Mouse (Mus musculus): ENCODE results near the gene Pnpla8. TPM values are rescaled to one million over a fixed set of nuclear protein-coding genes. Genes with fewer than 3 reads are reported as not detected.

The Pnpla8 gene
- polyA plus RNA-seq, 1 experiment from 2014 or later = 53.5 TPM

GRCm38 (mm10) chr12:44304869-44305268 is 83.7 kb downstream of the Pnpla8 start:
- Histone ChIP-seq H3K9me3 (ENCODE audit: control insufficient read depth, low read length) (no peaks in the 10 kb centered on the region), H3K9ac (ENCODE audit: low read length) (no peak overlapping the region), H3K36me3 (ENCODE audit: control insufficient read depth, insufficient read depth, low read length) (peaks cover 8% of the 10 kb centered on the region), H3K4me3 (ENCODE audit: low read depth, low read length) (no peak overlapping the region), H3K4me1 (replicated peaks; ENCODE audit: control insufficient read depth, insufficient read depth) (no peaks in the 10 kb centered on the region), H3K27ac (replicated peaks) (no peak overlapping the region), H3K27me3 (ENCODE audit: control insufficient read depth, insufficient read depth, low read length) (no peaks in the 10 kb centered on the region), H3K4me2 (replicated peaks; ENCODE audit: low read depth) (no peak overlapping the region)
- TF ChIP-seq EP300 (optimal IDR thresholded peaks at IDR 0.05) (no peak), CTCF (IDR thresholded peaks at IDR 0.05; ENCODE audit: low read depth) (no peak)
- WGBS = 78% methylated on average over 5 of the region's 5 CpGs
- DNase-seq (ENCODE audit: low spot score) (no peak), ATAC-seq (ENCODE audit: low FRiP score, low TSS enrichment) (no peak)

GRCm38 (mm10) chr12:44308221-44308620 is 87.1 kb downstream of the Pnpla8 start:
- Histone ChIP-seq H3K9me3 (ENCODE audit: control insufficient read depth, low read length) (no peaks in the 10 kb centered on the region), H3K4me1 (replicated peaks; ENCODE audit: control insufficient read depth, insufficient read depth) (no peaks in the 10 kb centered on the region), H3K4me3 (ENCODE audit: low read depth, low read length) (no peak overlapping the region), H3K4me2 (replicated peaks; ENCODE audit: low read depth) (no peak overlapping the region), H3K36me3 (ENCODE audit: control insufficient read depth, insufficient read depth, low read length) (peaks cover 8% of the 10 kb centered on the region), H3K27me3 (ENCODE audit: control insufficient read depth, insufficient read depth, low read length) (no peaks in the 10 kb centered on the region), H3K27ac (replicated peaks) (no peak overlapping the region), H3K9ac (ENCODE audit: low read length) (no peak overlapping the region)
- WGBS = 86% methylated on average over 3 of the region's 3 CpGs
- no peak for DNase-seq (ENCODE audit: low spot score)
- no peak for ATAC-seq (ENCODE audit: low FRiP score, low TSS enrichment)
- TF ChIP-seq CTCF (IDR thresholded peaks at IDR 0.05; ENCODE audit: low read depth) (no peak), EP300 (optimal IDR thresholded peaks at IDR 0.05) (no peak)

- H3K36me3 ChIP-seq (ENCODE audit: control insufficient read depth, insufficient read depth, low read length) = peaks cover 3% of the 10 kb centered on the region; the same call in 1 of the 2 replicates
- H3K9ac ChIP-seq (ENCODE audit: low read length) = no peak overlapping the region
- DNase-seq (ENCODE audit: low spot score) = no peak
- H3K27ac ChIP-seq (replicated peaks) = no peak overlapping the region
- H3K4me2 ChIP-seq (replicated peaks; ENCODE audit: low read depth) = no peak overlapping the region
- H3K4me3 ChIP-seq (ENCODE audit: low read depth, low read length) = no peak overlapping the region
- no peaks in the 10 kb centered on the region for H3K9me3 ChIP-seq (ENCODE audit: control insufficient read depth, low read length)
- no peak for ATAC-seq (ENCODE audit: low FRiP score, low TSS enrichment)
- WGBS = 85% methylated on average over 2 of the region's 2 CpGs
- no peak for TF ChIP-seq EP300 (optimal IDR thresholded peaks at IDR 0.05)
- TF ChIP-seq CTCF (IDR thresholded peaks at IDR 0.05; ENCODE audit: low read depth) = no peak
- H3K27me3 ChIP-seq (ENCODE audit: control insufficient read depth, insufficient read depth, low read length) = no peaks in the 10 kb centered on the region
- no peaks in the 10 kb centered on the region for H3K4me1 ChIP-seq (replicated peaks; ENCODE audit: control insufficient read depth, insufficient read depth)
These were observed 94.0 kb downstream of the Pnpla8 start for GRCm38 (mm10) chr12:44315212-44315611.

- no peak overlapping the region for H3K9ac ChIP-seq (ENCODE audit: low read length)
- no peak overlapping the region for H3K27ac ChIP-seq (replicated peaks)
- H3K4me2 ChIP-seq (replicated peaks; ENCODE audit: low read depth) = no peak overlapping the region
- H3K27me3 ChIP-seq (ENCODE audit: control insufficient read depth, insufficient read depth, low read length) = no peaks in the 10 kb centered on the region
- ATAC-seq (ENCODE audit: low FRiP score, low TSS enrichment) (no peak), DNase-seq (ENCODE audit: low spot score) (no peak)
- H3K36me3 ChIP-seq (ENCODE audit: control insufficient read depth, insufficient read depth, low read length) = no peaks in the 10 kb centered on the region
- H3K9me3 ChIP-seq (ENCODE audit: control insufficient read depth, low read length) = no peaks in the 10 kb centered on the region
- H3K4me3 ChIP-seq (ENCODE audit: low read depth, low read length) = no peak overlapping the region
- TF ChIP-seq EP300 (optimal IDR thresholded peaks at IDR 0.05) (no peak), CTCF (IDR thresholded peaks at IDR 0.05; ENCODE audit: low read depth) (no peak)
- H3K4me1 ChIP-seq (replicated peaks; ENCODE audit: control insufficient read depth, insufficient read depth) = peaks cover 8% of the 10 kb centered on the region; the same call in 1 of the 2 replicates
These were observed 103.9 kb downstream of the Pnpla8 start for GRCm38 (mm10) chr12:44325091-44325490.

- Histone ChIP-seq H3K4me1 (replicated peaks; ENCODE audit: control insufficient read depth, insufficient read depth) (peaks cover 8% of the 10 kb centered on the region; the same call in 1 of the 2 replicates), H3K9me3 (ENCODE audit: control insufficient read depth, low read length) (no peaks in the 10 kb centered on the region), H3K27ac (replicated peaks) (no peak overlapping the region), H3K4me3 (ENCODE audit: low read depth, low read length) (no peak overlapping the region), H3K9ac (ENCODE audit: low read length) (no peak overlapping the region), H3K4me2 (replicated peaks; ENCODE audit: low read depth) (no peak overlapping the region), H3K36me3 (ENCODE audit: control insufficient read depth, insufficient read depth, low read length) (no peaks in the 10 kb centered on the region), H3K27me3 (ENCODE audit: control insufficient read depth, insufficient read depth, low read length) (no peaks in the 10 kb centered on the region)
- DNase-seq (ENCODE audit: low spot score) (no peak), ATAC-seq (ENCODE audit: low FRiP score, low TSS enrichment) (no peak)
- TF ChIP-seq EP300 (optimal IDR thresholded peaks at IDR 0.05) (no peak), CTCF (IDR thresholded peaks at IDR 0.05; ENCODE audit: low read depth) (peak; percentile 39)
- WGBS = 48% methylated on average over 6 of the region's 6 CpGs
These were observed 106.3 kb downstream of the Pnpla8 start for GRCm38 (mm10) chr12:44327452-44327851.

GRCm38 (mm10) chr12:44328381-44329315 is 107.5 kb downstream of the Pnpla8 start, which contains the start of gene Nrcam:
Nrcam (plus strand) TSS chr12:44328885.
- Histone ChIP-seq H3K27ac (replicated peaks) (no peak within 1 kb of the TSS), H3K4me1 (replicated peaks; ENCODE audit: control insufficient read depth, insufficient read depth) (peaks cover 8% of the 10 kb centered on the region; the same call in 1 of the 2 replicates), H3K9ac (ENCODE audit: low read length) (peak within 1 kb of the TSS; percentile 45), H3K9me3 (ENCODE audit: control insufficient read depth, low read length) (no peaks in the 10 kb centered on the region), H3K4me3 (ENCODE audit: low read depth, low read length) (peak within 1 kb of the TSS; percentile 53), H3K4me2 (replicated peaks; ENCODE audit: low read depth) (peak within 1 kb of the TSS; percentile 99), H3K36me3 (ENCODE audit: control insufficient read depth, insufficient read depth, low read length) (no peaks in the 10 kb centered on the region), H3K27me3 (ENCODE audit: control insufficient read depth, insufficient read depth, low read length) (no peaks in the 10 kb centered on the region)
- 3% methylated on average over 66 of the region's 74 CpGs for WGBS
- ATAC-seq (ENCODE audit: low FRiP score, low TSS enrichment) (peak; percentile 72), DNase-seq (ENCODE audit: low spot score) (peak; percentile 46)
- no peak for TF ChIP-seq EP300 (optimal IDR thresholded peaks at IDR 0.05)
- no peak for TF ChIP-seq CTCF (IDR thresholded peaks at IDR 0.05; ENCODE audit: low read depth)
